Mouse (Mus musculus) ES-Bruce4 (cell line): ENCODE measurements around the gene Camta1.

Experiments
- CTCF ChIP-seq: IDR thresholded peaks from one replicate; pipeline ENCODE4 v1.8.1; 2011; ENCODE audit warnings: low read depth, low read length
- EP300 ChIP-seq: IDR thresholded peaks from 2 replicates; pipeline ENCODE4 v1.6.1; 2011; ENCODE audit warnings: low read depth, low read length; ENCODE audit not compliant: insufficient read depth
- POLR2A ChIP-seq: IDR thresholded peaks from one replicate; pipeline ENCODE4 v1.8.1; 2011; ENCODE audit warnings: low read length; ENCODE audit not compliant: insufficient read depth

- TF ChIP-seq CTCF = no peak
- no peak for TF ChIP-seq POLR2A
- no peak for TF ChIP-seq EP300
Measured at GRCm38 (mm10) chr4:151256622-151257021, 605.1 kb downstream of the Camta1 start.
